Mouse (Mus musculus) G1E (cell line): Measurements from ENCODE around the gene 9830107B12Rik.

Experiments
- CTCF ChIP-seq: IDR thresholded peaks from 2 replicates; pipeline ENCODE4 v1.5.1; 2012; ENCODE audit warnings: low read depth, low read length, inconsistent platforms, mixed read lengths
- GATA1 ChIP-seq: IDR thresholded peaks from 2 replicates; pipeline ENCODE4 v1.6.1; 2012; ENCODE audit warnings: borderline replicate concordance, low read length, inconsistent platforms, mixed read lengths
- TAL1 ChIP-seq: conservative IDR thresholded peaks from 2 replicates; pipeline ENCODE4 v1.6.1; 2012; ENCODE audit warnings: low read depth, low read length, inconsistent platforms, mixed read lengths

GRCm38 (mm10) chr17:48110547-48111287 is 35.4 kb downstream of the 9830107B12Rik start:
- no peak for TF ChIP-seq TAL1
- TF ChIP-seq GATA1: no peak
- peak; percentile 69 for TF ChIP-seq CTCF
